Mouse (Mus musculus) liver, embryonic 14.5 days (tissue): ENCODE measurements around the gene Acvr2b.

Experiments
- CTCF ChIP-seq: IDR thresholded peaks from 2 replicates; pipeline ENCODE4 v1.5.1; 2016; ENCODE audit warnings: antibody characterized with exemption, low read depth, control low read depth
- EP300 ChIP-seq: IDR thresholded peaks from 2 replicates; pipeline ENCODE4 v1.6.1; 2016; ENCODE audit warnings: antibody characterized with exemption, low read depth

DNA sequence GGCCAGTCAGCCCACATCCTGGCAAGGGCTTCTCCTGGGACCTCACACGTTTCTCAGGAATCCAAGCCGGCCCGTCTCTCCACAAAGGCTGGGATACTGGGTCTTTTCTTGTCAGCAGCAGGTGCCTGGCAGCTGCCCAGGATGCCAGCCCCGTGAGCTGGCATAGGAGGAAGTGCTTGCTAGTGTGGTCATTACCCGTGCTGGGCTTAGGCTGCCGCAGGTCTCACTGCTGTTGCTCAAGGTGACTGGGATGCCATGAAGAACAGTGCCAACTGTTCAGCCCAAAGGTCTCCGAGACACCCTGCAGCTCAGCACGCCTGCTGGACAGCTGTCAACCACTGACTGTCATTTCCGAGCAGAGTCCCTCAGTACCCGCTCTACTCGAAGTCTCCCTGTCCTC is 76.4 kb downstream of the Acvr2b start:
- no peak for TF ChIP-seq CTCF
- no peak for TF ChIP-seq EP300
